Mouse (Mus musculus): ENCODE results near the gene Gbf1.

- TF ChIP-seq POLR2AphosphoS2 (IDR thresholded peaks at IDR 0.05; ENCODE audit: insufficient read length, low read depth) (no peak), USF1 (IDR thresholded peaks at IDR 0.05; ENCODE audit: low read depth) (no peak), MAX (IDR thresholded peaks at IDR 0.05; ENCODE audit: low read depth) (no peak), CEBPB (IDR thresholded peaks at IDR 0.05; ENCODE audit: insufficient read depth, poor library complexity, severe bottlenecking) (no peak), SRF (IDR thresholded peaks at IDR 0.05; ENCODE audit: control insufficient read depth, insufficient read length, low read depth) (no peak), MYOG (IDR thresholded peaks at IDR 0.05; ENCODE audit: control insufficient read depth in 1 of 3, insufficient read depth in 1 of 3, insufficient read length in 2 of 3, low read depth in 2 of 3) (no peak), POLR2A (IDR thresholded peaks at IDR 0.05; ENCODE audit: insufficient read length, low read depth) (no peak), TCF3 (IDR thresholded peaks at IDR 0.05; ENCODE audit: insufficient read length, low read depth) (no peak), MYOD1 (IDR thresholded peaks at IDR 0.05; ENCODE audit: control insufficient read depth in 1 of 3, insufficient read length in 2 of 3, low read depth in 2 of 3) (no peak), REST (IDR thresholded peaks at IDR 0.05; ENCODE audit: insufficient read depth, insufficient read length) (no peak), E2F4 (IDR thresholded peaks at IDR 0.05; ENCODE audit: insufficient read depth) (no peak), TCF12 (IDR thresholded peaks at IDR 0.05; ENCODE audit: insufficient read depth, poor library complexity, severe bottlenecking) (no peak)
Observed at GRCm38 (mm10) chr19:46311341-46311740, 159.0 kb downstream of the Gbf1 start.
